Mouse (Mus musculus) kidney, adult 2 months (tissue): ENCODE results near the gene Slc24a4. TPM values are rescaled to one million over a fixed set of nuclear protein-coding genes. Genes with fewer than 3 reads are reported as not detected.

ENCODE experiments used
- DNase-seq: peaks from one replicate; pipeline ENCODE4 v3.0.0; 2021
- H3K27ac ChIP-seq: fragments of 200-500 bp; 2 replicates; pipeline ENCODE4 v1.5.1; 2012; ENCODE audit warnings: low read depth, low read length, control low read depth, inconsistent platforms; ENCODE audit not compliant: insufficient read depth
- H3K27me3 ChIP-seq: fragments of 200-500 bp; replicated peaks from 2 replicates; pipeline ENCODE4 v1.6.1; 2012; ENCODE audit warnings: mild to moderate bottlenecking, moderate library complexity, low read length, inconsistent platforms; ENCODE audit not compliant: control insufficient read depth, insufficient read depth
- H3K36me3 ChIP-seq: fragments of 200-500 bp; 2 replicates; pipeline ENCODE4 v1.6.1; 2012; ENCODE audit warnings: mild to moderate bottlenecking, moderate library complexity, low read length, inconsistent platforms; ENCODE audit not compliant: control insufficient read depth, insufficient read depth
- H3K4me1 ChIP-seq: fragments of 200-500 bp; 2 replicates; pipeline ENCODE4 v1.6.1; 2011; ENCODE audit warnings: low read length; ENCODE audit not compliant: control insufficient read depth, insufficient read depth
- H3K4me3 ChIP-seq: fragments of 200-500 bp; 2 replicates; pipeline ENCODE4 v1.5.1; 2011; ENCODE audit warnings: mild to moderate bottlenecking, low read depth, low read length, control low read depth; ENCODE audit not compliant: insufficient read depth
- CTCF ChIP-seq: fragments of 200-500 bp; conservative IDR thresholded peaks from 2 replicates; pipeline ENCODE4 v1.5.1; 2011; ENCODE audit warnings: low read depth, mild to moderate bottlenecking, control low read depth, low read length, moderate library complexity, mixed read lengths; ENCODE audit not compliant: insufficient read depth, insufficient read length
- POLR2A ChIP-seq: fragments of 200-500 bp; IDR thresholded peaks from one replicate; pipeline ENCODE4 v1.6.1; 2011; ENCODE audit warnings: low read depth, low read length, control low read depth
- WGBS: fragments of 180-500 bp; shearing (Covaris S2); methylation state at CpG from one replicate; pipeline ENCODE4 v1.1.7; 2018; 5-methylcytosine and 5-hydroxymethylcytosine counted together
- polyA plus RNA-seq: library from polyadenylated mRNA; depleted of rRNA; stranded (reverse); fragments of >200 nt; gene quantifications from 2 replicates; pipeline ENCODE4 v1.2.3, GENCODE M21; 2012

Gene Slc24a4
- polyA plus RNA-seq, 1 experiment, result 0.05 TPM

GRCm38 (mm10) chr12:102285779-102286178 is 157.2 kb downstream of the Slc24a4 start:
- 27% methylated on average over 5 of the region's 5 CpGs for WGBS
- H3K4me1 ChIP-seq, result peaks cover 37% of the 10 kb centered on the region
- TF ChIP-seq POLR2A (no peak), CTCF (no peak)
- no peaks in the 10 kb centered on the region for H3K36me3 ChIP-seq
- H3K4me3 ChIP-seq, result no peak overlapping the region
- peak; percentile 41 for DNase-seq
- H3K27me3 ChIP-seq, result no peaks in the 10 kb centered on the region
- peak overlapping the region; percentile 10; the same call in 1 of the 2 replicates for H3K27ac ChIP-seq

- peak overlapping the region; percentile 43 for H3K27ac ChIP-seq
Measured at GRCm38 (mm10) chr12:102286681-102287414, 158.3 kb downstream of the Slc24a4 start.

GRCm38 (mm10) chr12:102287904-102288602 is 159.5 kb downstream of the Slc24a4 start:
- WGBS, result 61% methylated on average over 6 of the region's 6 CpGs
- Histone ChIP-seq H3K27me3 (no peaks in the 10 kb centered on the region), H3K27ac (no peak overlapping the region), H3K4me1 (peaks cover 48% of the 10 kb centered on the region), H3K4me3 (no peak overlapping the region), H3K36me3 (no peaks in the 10 kb centered on the region)
- peak; percentile 33 for DNase-seq
- TF ChIP-seq CTCF (no peak), POLR2A (no peak)

More at GRCm38 (mm10) chr12:102286681-102287414, 158.3 kb downstream of the Slc24a4 start:
- Histone ChIP-seq H3K36me3 (no peaks in the 10 kb centered on the region), H3K4me1 (peaks cover 41% of the 10 kb centered on the region), H3K4me3 (no peak overlapping the region), H3K27me3 (no peaks in the 10 kb centered on the region)
- TF ChIP-seq CTCF, result no peak
- no peak for TF ChIP-seq POLR2A
- WGBS, result 43% methylated on average over 10 of the region's 10 CpGs
- DNase-seq, result peak; percentile 81

- H3K4me3 ChIP-seq, result no peak overlapping the region
- no peaks in the 10 kb centered on the region for H3K27me3 ChIP-seq
- 70% methylated on average over 2 of the region's 2 CpGs for WGBS
- H3K4me1 ChIP-seq, result peaks cover 46% of the 10 kb centered on the region
- no peak overlapping the region for H3K27ac ChIP-seq
- H3K36me3 ChIP-seq, result no peaks in the 10 kb centered on the region
- DNase-seq, result no peak
- TF ChIP-seq POLR2A, result no peak
- no peak for TF ChIP-seq CTCF
Measured at GRCm38 (mm10) chr12:102288846-102289245, 160.3 kb downstream of the Slc24a4 start.

- no peak overlapping the region for H3K27ac ChIP-seq
- H3K36me3 ChIP-seq, result no peaks in the 10 kb centered on the region
- H3K27me3 ChIP-seq, result no peaks in the 10 kb centered on the region
- H3K4me3 ChIP-seq, result no peak overlapping the region
- TF ChIP-seq CTCF (no peak), POLR2A (no peak)
- DNase-seq, result no peak
- WGBS, result 97% methylated on average over 1 of the region's 1 CpGs
- peaks cover 41% of the 10 kb centered on the region for H3K4me1 ChIP-seq
Measured at GRCm38 (mm10) chr12:102289568-102289967, 161.0 kb downstream of the Slc24a4 start.

GRCm38 (mm10) chr12:102290662-102291061 is 162.1 kb downstream of the Slc24a4 start:
- Histone ChIP-seq H3K36me3 (no peaks in the 10 kb centered on the region), H3K4me3 (no peak overlapping the region), H3K27ac (no peak overlapping the region), H3K27me3 (no peaks in the 10 kb centered on the region), H3K4me1 (peaks cover 37% of the 10 kb centered on the region)
- DNase-seq, result no peak
- WGBS, result 72% methylated on average over 2 of the region's 2 CpGs
- TF ChIP-seq POLR2A (no peak), CTCF (no peak)

- WGBS, result 33% methylated on average over 6 of the region's 6 CpGs
- H3K27me3 ChIP-seq, result no peaks in the 10 kb centered on the region
- TF ChIP-seq POLR2A (no peak), CTCF (no peak)
- H3K27ac ChIP-seq, result no peak overlapping the region
- no peak overlapping the region for H3K4me3 ChIP-seq
- DNase-seq, result no peak
- peaks cover 26% of the 10 kb centered on the region for H3K4me1 ChIP-seq
- no peaks in the 10 kb centered on the region for H3K36me3 ChIP-seq
Measured at GRCm38 (mm10) chr12:102291686-102292085, 163.2 kb downstream of the Slc24a4 start.
